Mouse (Mus musculus): Measurements from ENCODE around the gene Plxdc1.
"Not testable (repeated sequence)": the region's sequence is repeated elsewhere in the genome, so short reads cannot be mapped to it uniquely, and the experiment has no call there.

Plxdc1 gene

GRCm38 (mm10) chr11:97953939-97954275, 32.3 kb downstream of the Plxdc1 start:
- DNase-seq = no peak

- DNase-seq = no peak
Observed at GRCm38 (mm10) chr11:97953179-97953938, 32.9 kb downstream of the Plxdc1 start.

- DNase-seq = no peak
Observed at GRCm38 (mm10) chr11:97952367-97953006, 33.8 kb downstream of the Plxdc1 start.

- DNase-seq = no peak
Observed at GRCm38 (mm10) chr11:97949703-97950475, 36.4 kb downstream of the Plxdc1 start.

- DNase-seq = peak; percentile 48
Observed at GRCm38 (mm10) chr11:97947426-97947825, 38.8 kb downstream of the Plxdc1 start.

GRCm38 (mm10) chr11:97945738-97946289, 40.4 kb downstream of the Plxdc1 start:
- DNase-seq = not testable (repeated sequence)

GRCm38 (mm10) chr11:97945031-97945430, 41.2 kb downstream of the Plxdc1 start:
- DNase-seq = no peak

- DNase-seq = no peak
Observed at GRCm38 (mm10) chr11:97943256-97943655, 43.0 kb downstream of the Plxdc1 start.

GRCm38 (mm10) chr11:97942420-97943111, 43.7 kb downstream of the Plxdc1 start:
- no peak for DNase-seq

- no peak for DNase-seq
Observed at GRCm38 (mm10) chr11:97937469-97938105, 48.7 kb downstream of the Plxdc1 start.

- DNase-seq = no peak
Observed at GRCm38 (mm10) chr11:97936758-97937157, 49.5 kb downstream of the Plxdc1 start.

- no peak for DNase-seq
Observed at GRCm38 (mm10) chr11:97935913-97936575, 50.2 kb downstream of the Plxdc1 start.

- no peak for DNase-seq
Observed at GRCm38 (mm10) chr11:97933553-97933952, 52.7 kb downstream of the Plxdc1 start.

- no peak for DNase-seq
Observed at GRCm38 (mm10) chr11:97928905-97929304, 57.3 kb downstream of the Plxdc1 start.

- DNase-seq = no peak
Observed at GRCm38 (mm10) chr11:97924217-97924616, 62.0 kb downstream of the Plxdc1 start.

GRCm38 (mm10) chr11:97923639-97924038, 62.6 kb downstream of the Plxdc1 start:
- DNase-seq = no peak

GRCm38 (mm10) chr11:97915974-97916503, 70.2 kb downstream of the Plxdc1 start:
- no peak for DNase-seq

GRCm38 (mm10) chr11:97915471-97915870, 70.8 kb downstream of the Plxdc1 start:
- no peak for DNase-seq

GRCm38 (mm10) chr11:97913111-97913510, 73.1 kb downstream of the Plxdc1 start:
- DNase-seq = no peak

GRCm38 (mm10) chr11:97908634-97909348, 77.5 kb downstream of the Plxdc1 start:
- DNase-seq = no peak

GRCm38 (mm10) chr11:97907935-97908334, 78.3 kb downstream of the Plxdc1 start:
- DNase-seq = no peak
